Mouse (Mus musculus) C2C12 (cell line): ENCODE measurements around the gene Chad.

Source experiments
- CEBPB ChIP-seq: IDR thresholded peaks from one replicate; pipeline ENCODE4 v1.6.1; 2011; ENCODE audit warnings: low read depth, mild to moderate bottlenecking, control low read depth, moderate library complexity
- CTCF ChIP-seq: IDR thresholded peaks from one replicate; pipeline ENCODE4 v1.5.1; 2011; ENCODE audit not compliant: control insufficient read depth, insufficient read depth, insufficient read length
- FOSL1 ChIP-seq: IDR thresholded peaks from one replicate; pipeline ENCODE4 v1.8.0; 2011; ENCODE audit warnings: mild to moderate bottlenecking, low read length; ENCODE audit not compliant: poor library complexity, insufficient read depth, severe bottlenecking
- MAX ChIP-seq: IDR thresholded peaks from one replicate; pipeline ENCODE4 v1.6.1; 2011; ENCODE audit warnings: mild to moderate bottlenecking, control low read depth
- MYOD1 ChIP-seq: IDR thresholded peaks from one replicate; pipeline ENCODE4 v1.6.1; 2011; ENCODE audit warnings: low read depth; ENCODE audit not compliant: control insufficient read depth, insufficient read length
- MYOG ChIP-seq: IDR thresholded peaks from one replicate; pipeline ENCODE4 v1.6.1; 2011; ENCODE audit not compliant: control insufficient read depth, insufficient read length; ENCODE audit errors: extremely low read depth

- TF ChIP-seq CTCF = no peak
- no peak for TF ChIP-seq MYOG
- TF ChIP-seq MYOD1 = no peak
- no peak for TF ChIP-seq CEBPB
- TF ChIP-seq FOSL1 = no peak
- TF ChIP-seq MAX = no peak
Observed at GRCm38 (mm10) chr11:94564437-94565150, at the start of gene Chad.
